ENCODE assay signal across 9 mouse cellular contexts in genomic region chr5:138757616-138758015, GRCm38 (mm10). TPM values are rescaled to one million over a fixed set of nuclear protein-coding genes. Genes with fewer than 3 reads are reported as not detected.
DNase-seq lines count a peak whose midpoint lies in the region; ATAC-seq lines count a peak whose summit lies in the region.
"Had no signal": no experiment of that assay in that cellular context is flagged by ENCODE, and none has a peak within 500 bp of the region (broad histone marks: within the 10 kb centered on the region; RNA-seq: fewer than 3 reads in every experiment).

No protein-coding gene starts in this region.

- WGBS in limb, embryonic 12.5 days = 87% methylated on average over 12 of the region's 12 CpGs
- WGBS in limb, embryonic 10.5 days = 94% methylated on average over 12 of the region's 12 CpGs
- WGBS in hindbrain, embryonic 12.5 days = 93% methylated on average over 12 of the region's 12 CpGs
- WGBS in neural tube, embryonic 12.5 days = 94% methylated on average over 12 of the region's 12 CpGs

- no peak overlapping the region for H3K9ac ChIP-seq in limb, embryonic 12.5 days (replicated peaks)
- H3K9ac ChIP-seq in hindbrain, embryonic 12.5 days = peak overlapping the region; percentile 91
- H3K9ac ChIP-seq in neural tube, embryonic 12.5 days = peak overlapping the region; percentile 88

- no peak overlapping the region for H3K4me3 ChIP-seq in limb, embryonic 12.5 days (replicated peaks)
- H3K4me3 ChIP-seq in limb, embryonic 10.5 days = no peak overlapping the region
- H3K4me3 ChIP-seq in hindbrain, embryonic 12.5 days = peak overlapping the region; percentile 67
- peak overlapping the region; percentile 69; the same call in 1 of the 2 replicates for H3K4me3 ChIP-seq in neural tube, embryonic 12.5 days

- H3K4me1 ChIP-seq in limb, embryonic 12.5 days (replicated peaks) = peaks cover 40% of the 10 kb centered on the region
- H3K4me1 ChIP-seq in limb, embryonic 10.5 days = peaks cover 38% of the 10 kb centered on the region
- H3K4me1 ChIP-seq in hindbrain, embryonic 12.5 days = peaks cover 86% of the 10 kb centered on the region
- H3K4me1 ChIP-seq in neural tube, embryonic 12.5 days = peaks cover 80% of the 10 kb centered on the region

- H3K27me3 ChIP-seq in limb, embryonic 12.5 days = peaks cover 73% of the 10 kb centered on the region
- H3K27me3 ChIP-seq in limb, embryonic 10.5 days (ENCODE audit: low read depth, poor library complexity, severe bottlenecking) = peaks cover 71% of the 10 kb centered on the region
- H3K27me3 ChIP-seq in hindbrain, embryonic 12.5 days = peaks cover 25% of the 10 kb centered on the region
- peaks cover 1% of the 10 kb centered on the region; the same call in 1 of the 2 replicates for H3K27me3 ChIP-seq in neural tube, embryonic 12.5 days (replicated peaks)

- DNase-seq in limb, embryonic 10.5 days (ENCODE audit: low spot score) = no peak
- peak; percentile 58 to 70 for DNase-seq in kidney, postnatal 36 days
- DNase-seq in embryo, embryonic 10 days (ENCODE audit: low spot score) = no peak
- no peak for DNase-seq in left cerebral cortex, postnatal 25 days (ENCODE audit: low spot score in 2 of 2)
- DNase-seq in layer of hippocampus, adult 9-11 months = no peak

- no peak for ATAC-seq in limb, embryonic 12.5 days (ENCODE audit: insufficient number of reproducible peaks, insufficient read depth, low FRiP score, low TSS enrichment, low read depth)
- ATAC-seq in hindbrain, embryonic 12.5 days (ENCODE audit: low FRiP score) = no peak
- ATAC-seq in neural tube, embryonic 12.5 days (ENCODE audit: low FRiP score, low read depth) = no peak
- ATAC-seq: lung, postnatal 0 days had no signal

- no peaks in the 10 kb centered on the region for H3K36me3 ChIP-seq in limb, embryonic 12.5 days
- H3K36me3 ChIP-seq in limb, embryonic 10.5 days = no peaks in the 10 kb centered on the region
- peaks cover 27% of the 10 kb centered on the region for H3K36me3 ChIP-seq in hindbrain, embryonic 12.5 days
- H3K36me3 ChIP-seq in neural tube, embryonic 12.5 days = peaks cover 19% of the 10 kb centered on the region

- no peak overlapping the region for H3K27ac ChIP-seq in limb, embryonic 12.5 days
- H3K27ac ChIP-seq in limb, embryonic 10.5 days = no peak overlapping the region
- peak overlapping the region; percentile 96 for H3K27ac ChIP-seq in hindbrain, embryonic 12.5 days
- no peak overlapping the region for H3K27ac ChIP-seq in neural tube, embryonic 12.5 days

- intact Hi-C loops in left cerebral cortex, postnatal 25 days (cut with DNase I) = no loop called here

- H3K4me2 ChIP-seq in limb, embryonic 12.5 days = 0 out of 2 replicates have a peak overlapping the region, but pooled peaks have one; percentile 98
- peak overlapping the region; percentile 93 for H3K4me2 ChIP-seq in hindbrain, embryonic 12.5 days (replicated peaks)
- H3K4me2 ChIP-seq in neural tube, embryonic 12.5 days (replicated peaks) = peak overlapping the region; percentile 90

- no peaks in the 10 kb centered on the region for H3K9me3 ChIP-seq in limb, embryonic 12.5 days
- H3K9me3 ChIP-seq in limb, embryonic 10.5 days (replicated peaks) = no peaks in the 10 kb centered on the region
- no peaks in the 10 kb centered on the region for H3K9me3 ChIP-seq in hindbrain, embryonic 12.5 days (replicated peaks)
- H3K9me3 ChIP-seq in neural tube, embryonic 12.5 days = no peaks in the 10 kb centered on the region

RNA-seq across cellular contexts. Expression of gene Fam20c, which starts 3.3 kb away (rescaled TPM):
- 3.6 and 3.8 TPM in 2 replicates for polyA plus RNA-seq in limb, embryonic 12.5 days (2016; fragmentation: Nextera tagmentation; extraction: Ambion mirVana)
- polyA plus RNA-seq in limb, embryonic 10.5 days (2016; fragmentation: Nextera tagmentation; extraction: Ambion mirVana) = 1.1 and 1.3 TPM in 2 replicates
- 44.1 and 45.8 TPM in 2 replicates for polyA plus RNA-seq in hindbrain, embryonic 12.5 days (2016; fragmentation: Nextera tagmentation; extraction: Ambion mirVana)
- polyA plus RNA-seq in neural tube, embryonic 12.5 days (2016; fragmentation: Nextera tagmentation; extraction: Ambion mirVana) = 46.9 and 51.9 TPM in 2 replicates
- 10 to 100 TPM; 39.0 to 40.2 TPM for total RNA-seq in left cerebral cortex, postnatal 25 days (2021)

Comparison
In these comparisons a context has a peak if more than half of its experiments do, and no peak if none do; other contexts are left out.
1. H3K4me3 ChIP-seq: peak in hindbrain, embryonic 12.5 days (single experiment) and neural tube, embryonic 12.5 days (single experiment); none in limb, embryonic 12.5 days (single experiment) and limb, embryonic 10.5 days (single experiment).
2. DNase-seq: peak in kidney, postnatal 36 days (2 of 2); none in limb, embryonic 10.5 days (single experiment), embryo, embryonic 10 days (single experiment), left cerebral cortex, postnatal 25 days (0 of 2) and layer of hippocampus, adult 9-11 months (single experiment).
3. Peak in every context shown above with its lines, with median percentiles within 50 percentile points of each other: H3K4me2 ChIP-seq.